Mouse (Mus musculus) erythroid progenitor cell, adult 5-6 weeks (primary cell): Measurements from ENCODE around the gene Tmprss15. TPM values are rescaled to one million over a fixed set of nuclear protein-coding genes. Genes with fewer than 3 reads are reported as not detected.

Experiments used
- ATAC-seq: replicated peaks from 2 replicates; pipeline ENCODE4 v1.8.0; 2016; ENCODE audit warnings: moderate number of reproducible peaks, mild to moderate bottlenecking, moderate TSS enrichment, inconsistent platforms; ENCODE audit not compliant: poor library complexity, low FRiP score, severe bottlenecking
- total RNA-seq, 2 experiments: library from RNA; stranded (forward) in 1 of 2; stranded (reverse) in 1 of 2; fragments of 150-400 nt in 1 of 2; fragments of 186-747, 209-891 nt in 1 of 2; gene quantifications; 2 replicates each; pipeline versions ENCODE4 v1.2.3 to v1.2.4; 2015 to 2017; ENCODE audit warnings: low replicate concordance in 2 of 2

Tmprss15 gene
- total RNA-seq (2015; ENCODE audit: low replicate concordance), result not detected in 2 replicates
- not detected in 2 replicates for total RNA-seq (2017; ENCODE audit: low replicate concordance)

- ATAC-seq, result no peak
These were observed at the start of gene Tmprss15 for GRCm38 (mm10) chr16:79090997-79091396. Tmprss15 (minus strand) TSS chr16:79091097.

GRCm38 (mm10) chr16:79114879-79115278 is 24.0 kb upstream of the Tmprss15 start:
- ATAC-seq, result no peak

- ATAC-seq, result no peak
These were observed 18.6 kb upstream of the Tmprss15 start for GRCm38 (mm10) chr16:79109516-79109915.

- no peak for ATAC-seq
These were observed 18.1 kb upstream of the Tmprss15 start for GRCm38 (mm10) chr16:79108969-79109368.

- ATAC-seq, result no peak
These were observed 9.4 kb upstream of the Tmprss15 start for GRCm38 (mm10) chr16:79100325-79100724.

- no peak for ATAC-seq
These were observed 7.4 kb upstream of the Tmprss15 start for GRCm38 (mm10) chr16:79098321-79098720.

GRCm38 (mm10) chr16:79086550-79086949 is 4.3 kb downstream of the Tmprss15 start:
- ATAC-seq, result no peak

GRCm38 (mm10) chr16:79063848-79064247 is 27.0 kb downstream of the Tmprss15 start:
- ATAC-seq, result no peak

GRCm38 (mm10) chr16:79058775-79059558 is 31.9 kb downstream of the Tmprss15 start:
- ATAC-seq, result no peak

GRCm38 (mm10) chr16:79032593-79032992 is 58.3 kb downstream of the Tmprss15 start:
- no peak for ATAC-seq

GRCm38 (mm10) chr16:79002812-79003211 is 88.1 kb downstream of the Tmprss15 start:
- no peak for ATAC-seq

GRCm38 (mm10) chr16:79001679-79002078 is 89.2 kb downstream of the Tmprss15 start:
- no peak for ATAC-seq

GRCm38 (mm10) chr16:78976384-78976783 is 114.5 kb downstream of the Tmprss15 start:
- ATAC-seq, result no peak

GRCm38 (mm10) chr16:78974099-78974498 is 116.8 kb downstream of the Tmprss15 start:
- no peak for ATAC-seq

- ATAC-seq, result no peak
These were observed 121.7 kb downstream of the Tmprss15 start for GRCm38 (mm10) chr16:78969091-78969731.

GRCm38 (mm10) chr16:78957434-78957833 is 133.5 kb downstream of the Tmprss15 start:
- no peak for ATAC-seq

- ATAC-seq, result no peak
These were observed 140.5 kb downstream of the Tmprss15 start for GRCm38 (mm10) chr16:78950359-78950758.

- ATAC-seq, result no peak
These were observed 153.1 kb downstream of the Tmprss15 start for GRCm38 (mm10) chr16:78937755-78938154.

GRCm38 (mm10) chr16:78934298-78934697 is 156.6 kb downstream of the Tmprss15 start:
- ATAC-seq, result no peak

GRCm38 (mm10) chr16:78931287-78932025 is 159.4 kb downstream of the Tmprss15 start:
- ATAC-seq, result no peak
